Mouse (Mus musculus): ENCODE data around the gene Dock2. TPM values are rescaled to one million over a fixed set of nuclear protein-coding genes. Genes with fewer than 3 reads are reported as not detected.
A peak's percentile ranks its signal among the peaks of the same experiment; 100 is the strongest.
"Not testable (repeated sequence)": the region's sequence is repeated elsewhere in the genome, so short reads cannot be mapped to it uniquely, and the experiment has no call there.

The Dock2 gene
- polyA plus RNA-seq, 1 experiment from 2014 or later = 1.6 TPM

GRCm38 (mm10) chr11:34220596-34220995, 563.1 kb downstream of the Dock2 start:
- not testable (repeated sequence) for H3K27me3 ChIP-seq (ENCODE audit: insufficient read depth, low read length); H3K9ac ChIP-seq (replicated peaks; ENCODE audit: low read length); H3K9me3 ChIP-seq (ENCODE audit: low read length); H3K4me2 ChIP-seq (replicated peaks; ENCODE audit: low read depth, low read length); H3K4me1 ChIP-seq (ENCODE audit: insufficient read depth, low read length); H3K36me3 ChIP-seq (ENCODE audit: insufficient read depth, low read length); H3K4me3 ChIP-seq (ENCODE audit: low read length); H3K27ac ChIP-seq (ENCODE audit: low read length); ATAC-seq (ENCODE audit: low FRiP score, low TSS enrichment)
- 92% methylated on average over 4 of the region's 4 CpGs for WGBS

GRCm38 (mm10) chr11:34212853-34213252, 570.8 kb downstream of the Dock2 start:
- Histone ChIP-seq H3K9me3 (ENCODE audit: low read length) (no peaks in the 10 kb centered on the region), H3K27me3 (ENCODE audit: insufficient read depth, low read length) (no peaks in the 10 kb centered on the region), H3K4me1 (ENCODE audit: insufficient read depth, low read length) (no peaks in the 10 kb centered on the region), H3K4me3 (ENCODE audit: low read length) (no peak overlapping the region), H3K9ac (replicated peaks; ENCODE audit: low read length) (no peak overlapping the region), H3K4me2 (replicated peaks; ENCODE audit: low read depth, low read length) (no peak overlapping the region), H3K27ac (ENCODE audit: low read length) (no peak overlapping the region), H3K36me3 (ENCODE audit: insufficient read depth, low read length) (no peaks in the 10 kb centered on the region)
- ATAC-seq (ENCODE audit: low FRiP score, low TSS enrichment) = no peak
- WGBS = 25% methylated on average over 5 of the region's 5 CpGs

- Histone ChIP-seq H3K36me3 (ENCODE audit: insufficient read depth, low read length) (no peaks in the 10 kb centered on the region), H3K4me1 (ENCODE audit: insufficient read depth, low read length) (no peaks in the 10 kb centered on the region), H3K9me3 (ENCODE audit: low read length) (no peaks in the 10 kb centered on the region), H3K4me3 (ENCODE audit: low read length) (no peak within 1 kb of the TSS), H3K9ac (replicated peaks; ENCODE audit: low read length) (no peak within 1 kb of the TSS), H3K4me2 (replicated peaks; ENCODE audit: low read depth, low read length) (no peak within 1 kb of the TSS), H3K27me3 (ENCODE audit: insufficient read depth, low read length) (no peaks in the 10 kb centered on the region), H3K27ac (ENCODE audit: low read length) (no peak within 1 kb of the TSS)
- 0 out of 2 replicates have a peak, but pooled peaks have one; percentile 19 for ATAC-seq (ENCODE audit: low FRiP score, low TSS enrichment)
- WGBS = 76% methylated on average over 6 of the region's 10 CpGs
Observed at GRCm38 (mm10) chr11:34207989-34208388, 575.7 kb downstream of the Dock2 start, which contains the start of gene Foxi1. Foxi1 (minus strand) TSS chr11:34208089.

GRCm38 (mm10) chr11:34202769-34203168, 580.9 kb downstream of the Dock2 start:
- WGBS = 32% methylated on average over 1 of the region's 1 CpGs
- Histone ChIP-seq H3K9me3 (ENCODE audit: low read length) (no peaks in the 10 kb centered on the region), H3K27ac (ENCODE audit: low read length) (no peak overlapping the region), H3K4me2 (replicated peaks; ENCODE audit: low read depth, low read length) (no peak overlapping the region), H3K4me1 (ENCODE audit: insufficient read depth, low read length) (no peaks in the 10 kb centered on the region), H3K4me3 (ENCODE audit: low read length) (no peak overlapping the region), H3K9ac (replicated peaks; ENCODE audit: low read length) (no peak overlapping the region), H3K27me3 (ENCODE audit: insufficient read depth, low read length) (no peaks in the 10 kb centered on the region), H3K36me3 (ENCODE audit: insufficient read depth, low read length) (no peaks in the 10 kb centered on the region)
- no peak for ATAC-seq (ENCODE audit: low FRiP score, low TSS enrichment)

GRCm38 (mm10) chr11:34195142-34195541, 588.5 kb downstream of the Dock2 start:
- Histone ChIP-seq H3K4me2 (replicated peaks; ENCODE audit: low read depth, low read length) (no peak overlapping the region), H3K4me3 (ENCODE audit: low read length) (no peak overlapping the region), H3K27ac (ENCODE audit: low read length) (no peak overlapping the region), H3K4me1 (ENCODE audit: insufficient read depth, low read length) (peaks cover 6% of the 10 kb centered on the region), H3K27me3 (ENCODE audit: insufficient read depth, low read length) (no peaks in the 10 kb centered on the region), H3K9ac (replicated peaks; ENCODE audit: low read length) (no peak overlapping the region), H3K9me3 (ENCODE audit: low read length) (no peaks in the 10 kb centered on the region), H3K36me3 (ENCODE audit: insufficient read depth, low read length) (no peaks in the 10 kb centered on the region)
- 82% methylated on average over 3 of the region's 3 CpGs for WGBS
- ATAC-seq (ENCODE audit: low FRiP score, low TSS enrichment) = no peak

GRCm38 (mm10) chr11:34194158-34194941, 589.3 kb downstream of the Dock2 start:
- peaks cover 6% of the 10 kb centered on the region for H3K4me1 ChIP-seq (ENCODE audit: insufficient read depth, low read length)
- H3K4me3 ChIP-seq (ENCODE audit: low read length) = no peak overlapping the region
- H3K4me2 ChIP-seq (replicated peaks; ENCODE audit: low read depth, low read length) = no peak overlapping the region
- no peaks in the 10 kb centered on the region for H3K27me3 ChIP-seq (ENCODE audit: insufficient read depth, low read length)
- no peaks in the 10 kb centered on the region for H3K9me3 ChIP-seq (ENCODE audit: low read length)
- 65% methylated on average over 9 of the region's 9 CpGs for WGBS
- H3K36me3 ChIP-seq (ENCODE audit: insufficient read depth, low read length) = no peaks in the 10 kb centered on the region
- no peak for ATAC-seq (ENCODE audit: low FRiP score, low TSS enrichment)
- no peak overlapping the region for H3K27ac ChIP-seq (ENCODE audit: low read length)
- H3K9ac ChIP-seq (replicated peaks; ENCODE audit: low read length) = no peak overlapping the region

GRCm38 (mm10) chr11:34193658-34194057, 590.0 kb downstream of the Dock2 start:
- no peak overlapping the region for H3K4me3 ChIP-seq (ENCODE audit: low read length)
- H3K27me3 ChIP-seq (ENCODE audit: insufficient read depth, low read length) = no peaks in the 10 kb centered on the region
- ATAC-seq (ENCODE audit: low FRiP score, low TSS enrichment) = no peak
- H3K9ac ChIP-seq (replicated peaks; ENCODE audit: low read length) = no peak overlapping the region
- no peak overlapping the region for H3K4me2 ChIP-seq (replicated peaks; ENCODE audit: low read depth, low read length)
- H3K36me3 ChIP-seq (ENCODE audit: insufficient read depth, low read length) = no peaks in the 10 kb centered on the region
- WGBS = 38% methylated on average over 3 of the region's 3 CpGs
- H3K4me1 ChIP-seq (ENCODE audit: insufficient read depth, low read length) = peaks cover 6% of the 10 kb centered on the region
- H3K9me3 ChIP-seq (ENCODE audit: low read length) = no peaks in the 10 kb centered on the region
- no peak overlapping the region for H3K27ac ChIP-seq (ENCODE audit: low read length)

GRCm38 (mm10) chr11:34184266-34184665, 599.4 kb downstream of the Dock2 start:
- H3K9ac ChIP-seq (replicated peaks; ENCODE audit: low read length) = no peak overlapping the region
- H3K4me2 ChIP-seq (replicated peaks; ENCODE audit: low read depth, low read length) = no peak overlapping the region
- no peaks in the 10 kb centered on the region for H3K27me3 ChIP-seq (ENCODE audit: insufficient read depth, low read length)
- H3K4me3 ChIP-seq (ENCODE audit: low read length) = no peak overlapping the region
- no peaks in the 10 kb centered on the region for H3K9me3 ChIP-seq (ENCODE audit: low read length)
- no peak for ATAC-seq (ENCODE audit: low FRiP score, low TSS enrichment)
- 36% methylated on average over 2 of the region's 2 CpGs for WGBS
- H3K4me1 ChIP-seq (ENCODE audit: insufficient read depth, low read length) = peaks cover 11% of the 10 kb centered on the region; the same call in 1 of the 2 replicates
- no peak overlapping the region for H3K27ac ChIP-seq (ENCODE audit: low read length)
- no peaks in the 10 kb centered on the region for H3K36me3 ChIP-seq (ENCODE audit: insufficient read depth, low read length)

- Histone ChIP-seq H3K36me3 (ENCODE audit: insufficient read depth, low read length) (no peaks in the 10 kb centered on the region), H3K4me2 (replicated peaks; ENCODE audit: low read depth, low read length) (no peak overlapping the region), H3K4me3 (ENCODE audit: low read length) (no peak overlapping the region), H3K9ac (replicated peaks; ENCODE audit: low read length) (no peak overlapping the region), H3K9me3 (ENCODE audit: low read length) (no peaks in the 10 kb centered on the region), H3K4me1 (ENCODE audit: insufficient read depth, low read length) (peaks cover 11% of the 10 kb centered on the region; the same call in 1 of the 2 replicates), H3K27me3 (ENCODE audit: insufficient read depth, low read length) (no peaks in the 10 kb centered on the region), H3K27ac (ENCODE audit: low read length) (peak overlapping the region; percentile 19)
- 37% methylated on average over 8 of the region's 8 CpGs for WGBS
- peak; percentile 89 for ATAC-seq (ENCODE audit: low FRiP score, low TSS enrichment)
Observed at GRCm38 (mm10) chr11:34181214-34182117, 602.2 kb downstream of the Dock2 start.
